ENCODE assay signal across 8 mouse cellular contexts in genomic region chr4:154549961-154550393, GRCm38 (mm10).
DNase-seq lines count a peak whose midpoint lies in the region; ATAC-seq and TF ChIP-seq lines count a peak whose summit lies in the region.

No protein-coding gene starts in this region.

- peak overlapping the region; percentile 37 for H3K9ac ChIP-seq in lung, embryonic 16.5 days (ENCODE audit: low read length)
- peak overlapping the region; percentile 18 for H3K9ac ChIP-seq in forebrain, embryonic 15.5 days (replicated peaks)
- no peak overlapping the region for H3K9ac ChIP-seq in hindbrain, postnatal 0 days (replicated peaks; ENCODE audit: low read length)

- peak overlapping the region; percentile 30; the same call in 1 of the 2 replicates for H3K27ac ChIP-seq in lung, embryonic 16.5 days (ENCODE audit: low read length)
- peak overlapping the region; percentile 84 for H3K27ac ChIP-seq in forebrain, embryonic 15.5 days (replicated peaks)
- H3K27ac ChIP-seq in hindbrain, postnatal 0 days = peak overlapping the region; percentile 80
- peak overlapping the region; percentile 46; the same call in 1 of the 2 replicates for H3K27ac ChIP-seq in limb, embryonic 10.5 days

- no peak for ATAC-seq in lung, embryonic 16.5 days (ENCODE audit: low read depth)
- peak; percentile 72 for ATAC-seq in forebrain, embryonic 15.5 days (replicated peaks)
- ATAC-seq in hindbrain, postnatal 0 days = peak; percentile 84

- no peaks in the 10 kb centered on the region; the same call in 1 of the 2 replicates for H3K27me3 ChIP-seq in lung, embryonic 16.5 days (ENCODE audit: control insufficient read depth, insufficient read depth, low read depth, low read length)
- H3K27me3 ChIP-seq in forebrain, embryonic 15.5 days = no peaks in the 10 kb centered on the region; the same call in 1 of the 2 replicates
- H3K27me3 ChIP-seq in hindbrain, postnatal 0 days (ENCODE audit: insufficient read depth, low read length) = peaks cover 8% of the 10 kb centered on the region; the same call in 1 of the 2 replicates
- peaks cover 20% of the 10 kb centered on the region; the same call in 1 of the 2 replicates for H3K27me3 ChIP-seq in limb, embryonic 10.5 days (ENCODE audit: low read depth, poor library complexity, severe bottlenecking)

- peaks cover 14% of the 10 kb centered on the region for H3K4me1 ChIP-seq in lung, embryonic 16.5 days (replicated peaks; ENCODE audit: control insufficient read depth, insufficient read depth, low read length)
- H3K4me1 ChIP-seq in forebrain, embryonic 15.5 days = peaks cover 81% of the 10 kb centered on the region
- no peaks in the 10 kb centered on the region; the same call in 1 of the 2 replicates for H3K4me1 ChIP-seq in hindbrain, postnatal 0 days (ENCODE audit: insufficient read depth, low read length)
- H3K4me1 ChIP-seq in limb, embryonic 10.5 days = peaks cover 88% of the 10 kb centered on the region

- H3K4me3 ChIP-seq in lung, embryonic 16.5 days (ENCODE audit: low read length) = peak overlapping the region; percentile 19
- 0 out of 2 replicates have a peak overlapping the region, but pooled peaks have one; percentile 6 for H3K4me3 ChIP-seq in forebrain, embryonic 15.5 days
- peak overlapping the region; percentile 13 for H3K4me3 ChIP-seq in hindbrain, postnatal 0 days (ENCODE audit: low read length)
- no peak overlapping the region for H3K4me3 ChIP-seq in limb, embryonic 10.5 days

- TF ChIP-seq CTCF in hindbrain, postnatal 0 days (IDR thresholded peaks at IDR 0.05; ENCODE audit: low read depth) = no peak

- WGBS in lung, embryonic 16.5 days = 26% methylated on average over 17 of the region's 17 CpGs
- WGBS in forebrain, embryonic 15.5 days = 2% methylated on average over 17 of the region's 17 CpGs
- WGBS in hindbrain, postnatal 0 days = 8% methylated on average over 17 of the region's 17 CpGs
- WGBS in limb, embryonic 10.5 days = 46% methylated on average over 17 of the region's 17 CpGs

- no peaks in the 10 kb centered on the region for H3K9me3 ChIP-seq in lung, embryonic 16.5 days (ENCODE audit: control insufficient read depth, low read length)
- no peaks in the 10 kb centered on the region for H3K9me3 ChIP-seq in forebrain, embryonic 15.5 days
- H3K9me3 ChIP-seq in hindbrain, postnatal 0 days (ENCODE audit: low read length) = no peaks in the 10 kb centered on the region
- no peaks in the 10 kb centered on the region for H3K9me3 ChIP-seq in limb, embryonic 10.5 days (replicated peaks)

- peak overlapping the region; percentile 43 for H3K4me2 ChIP-seq in lung, embryonic 16.5 days (ENCODE audit: low read depth, low read length)
- H3K4me2 ChIP-seq in forebrain, embryonic 15.5 days (replicated peaks) = peak overlapping the region; percentile 37
- H3K4me2 ChIP-seq in hindbrain, postnatal 0 days (ENCODE audit: low read depth, low read length) = peak overlapping the region; percentile 49

- DNase-seq in lung, postnatal 25 days (ENCODE audit: low spot score) = no peak
- peak; percentile 82 for DNase-seq in hindbrain, postnatal 0 days (ENCODE audit: low spot score)
- no peak for DNase-seq in limb, embryonic 10.5 days (ENCODE audit: low spot score)
- peak; percentile 56 for DNase-seq in right cerebral cortex, adult 18-20 months
- DNase-seq in gastrocnemius, adult 18-20 months (ENCODE audit: low spot score) = no peak
- no peak for DNase-seq in thymus, postnatal 10 days (ENCODE audit: low spot score in 2 of 2)

- no peaks in the 10 kb centered on the region for H3K36me3 ChIP-seq in lung, embryonic 16.5 days (ENCODE audit: control insufficient read depth, insufficient read depth, low read length)
- H3K36me3 ChIP-seq in forebrain, embryonic 15.5 days = no peaks in the 10 kb centered on the region
- H3K36me3 ChIP-seq in hindbrain, postnatal 0 days (ENCODE audit: insufficient read depth, low read length) = no peaks in the 10 kb centered on the region
- H3K36me3 ChIP-seq in limb, embryonic 10.5 days = peaks cover 8% of the 10 kb centered on the region; the same call in 1 of the 2 replicates

Comparison
In these comparisons a context has a peak if more than half of its experiments do, and no peak if none do; other contexts are left out.
1. H3K27ac ChIP-seq: peak in every context shown above with its lines; median percentile 84 in forebrain, embryonic 15.5 days; 80 in hindbrain, postnatal 0 days; 46 in limb, embryonic 10.5 days; 30 in lung, embryonic 16.5 days.
2. DNase-seq: peak in hindbrain, postnatal 0 days (single experiment) and right cerebral cortex, adult 18-20 months (single experiment); none in lung, postnatal 25 days (single experiment), limb, embryonic 10.5 days (single experiment), gastrocnemius, adult 18-20 months (single experiment) and thymus, postnatal 10 days (0 of 2).
3. Peak in every context shown above with its lines, with median percentiles within 50 percentile points of each other: H3K4me2 ChIP-seq.